Mouse (Mus musculus) limb, embryonic 15.5 days (tissue): ENCODE data around the gene Mmp9. TPM values are rescaled to one million over a fixed set of nuclear protein-coding genes. Genes with fewer than 3 reads are reported as not detected.

Source experiments
- ATAC-seq: fragments of 200-750 bp; cut with Nextera tagmentation; 2 replicates; pipeline ENCODE4 v1.8.0; 2017; ENCODE audit warnings: low read depth, moderate TSS enrichment; ENCODE audit not compliant: insufficient number of reproducible peaks, low FRiP score, low TSS enrichment
- H3K27ac ChIP-seq: fragments of 300-500 bp; sonication (generic); 2 replicates; pipeline ENCODE4 v1.5.1; 2015; ENCODE audit warnings: moderate library complexity, mild to moderate bottlenecking, inconsistent platforms
- H3K27me3 ChIP-seq: fragments of 300-500 bp; sonication (generic); 2 replicates; pipeline ENCODE4 v1.6.1; 2015; ENCODE audit warnings: inconsistent platforms
- H3K36me3 ChIP-seq: fragments of 300-500 bp; sonication (generic); 2 replicates; pipeline ENCODE4 v1.6.1; 2015; ENCODE audit warnings: inconsistent platforms
- H3K4me1 ChIP-seq: fragments of 300-500 bp; sonication (generic); 2 replicates; pipeline ENCODE4 v1.6.1; 2015; ENCODE audit warnings: inconsistent platforms
- H3K4me2 ChIP-seq: fragments of 300-500 bp; sonication (generic); 2 replicates; pipeline ENCODE4 v1.6.1; 2015; ENCODE audit warnings: mild to moderate bottlenecking, inconsistent platforms
- H3K4me3 ChIP-seq: fragments of 300-500 bp; sonication (generic); 2 replicates; pipeline ENCODE4 v1.5.1; 2015; ENCODE audit warnings: mild to moderate bottlenecking, inconsistent platforms
- H3K9ac ChIP-seq: fragments of 300-500 bp; sonication (generic); 2 replicates; pipeline ENCODE4 v1.6.1; 2015; ENCODE audit warnings: inconsistent platforms
- H3K9me3 ChIP-seq: fragments of 300-500 bp; sonication (generic); 2 replicates; pipeline ENCODE4 v1.6.1; 2016; ENCODE audit warnings: inconsistent platforms
- WGBS: fragments of 180-500 bp; shearing (Covaris S2); methylation state at CpG from one replicate; pipeline ENCODE4 v1.1.7; 2015; 5-methylcytosine and 5-hydroxymethylcytosine counted together
- polyA plus RNA-seq: library from polyadenylated mRNA; unstranded; fragments of >200 nt; fragmentation: Nextera tagmentation; extraction: Ambion mirVana; gene quantifications from 2 replicates; pipeline ENCODE4 v1.2.1, GENCODE M21; 2015

Mmp9 gene
- polyA plus RNA-seq, 1 experiment from 2014 or later, result 22.2 TPM

DNA sequence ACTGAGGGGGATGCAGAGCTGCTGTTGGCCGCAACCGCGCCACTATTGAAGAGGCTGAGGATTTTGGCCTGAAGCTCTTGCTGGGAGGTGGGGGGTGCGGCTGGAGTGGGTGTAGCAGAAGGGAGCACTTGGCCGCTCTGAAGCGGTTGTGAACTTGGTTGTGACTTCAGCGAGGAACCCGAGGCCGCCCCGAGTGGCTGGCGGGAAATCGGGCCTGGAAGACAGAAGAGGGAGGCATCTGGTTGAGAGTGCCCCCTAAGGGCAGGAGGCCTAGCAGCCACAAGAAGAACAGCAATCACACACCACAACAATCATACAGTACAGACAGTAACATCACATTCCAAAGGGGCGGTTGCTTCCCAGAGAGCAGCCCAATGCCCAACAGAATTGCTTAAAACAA lies 61.4 kb downstream of the Mmp9 start:
- peaks cover 78% of the 10 kb centered on the region for H3K36me3 ChIP-seq
- H3K27ac ChIP-seq, result no peak overlapping the region
- no peaks in the 10 kb centered on the region for H3K9me3 ChIP-seq
- no peak overlapping the region for H3K4me3 ChIP-seq
- H3K9ac ChIP-seq, result no peak overlapping the region
- no peak for ATAC-seq
- peaks cover 37% of the 10 kb centered on the region for H3K27me3 ChIP-seq
- no peak overlapping the region for H3K4me2 ChIP-seq
- WGBS, result 92% methylated on average over 13 of the region's 13 CpGs
- H3K4me1 ChIP-seq, result peaks cover 19% of the 10 kb centered on the region

- Histone ChIP-seq H3K4me2 (no peak overlapping the region), H3K27me3 (peaks cover 25% of the 10 kb centered on the region), H3K9ac (no peak overlapping the region), H3K27ac (no peak overlapping the region), H3K4me1 (peaks cover 8% of the 10 kb centered on the region), H3K36me3 (peaks cover 90% of the 10 kb centered on the region), H3K9me3 (no peaks in the 10 kb centered on the region), H3K4me3 (no peak overlapping the region)
- WGBS, result 82% methylated on average over 3 of the region's 3 CpGs
- ATAC-seq, result no peak
These were observed 62.5 kb downstream of the Mmp9 start for GRCm38 (mm10) chr2:165003108-165003507.

DNA sequence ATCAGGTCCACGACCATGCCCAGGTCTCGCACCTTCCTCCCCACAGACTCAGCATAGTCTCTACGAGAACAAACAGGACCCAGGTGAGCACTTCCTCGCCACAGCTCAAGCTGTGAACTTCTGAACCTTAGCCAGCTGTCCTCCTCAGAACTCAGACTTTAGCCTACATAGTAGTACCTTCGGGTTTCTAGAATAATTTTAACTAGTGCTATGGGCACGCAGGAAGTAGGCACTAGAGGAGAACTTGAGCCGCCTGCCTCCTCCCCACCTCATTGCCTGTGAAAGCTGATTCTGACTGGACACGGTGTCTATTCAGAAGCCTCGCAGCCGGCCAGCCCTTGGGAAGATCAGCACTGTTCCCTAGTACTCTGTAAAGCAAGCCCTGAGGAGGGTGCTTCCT lies 63.7 kb downstream of the Mmp9 start:
- H3K4me3 ChIP-seq, result no peak overlapping the region
- peaks cover 14% of the 10 kb centered on the region; the same call in 1 of the 2 replicates for H3K27me3 ChIP-seq
- H3K4me2 ChIP-seq, result no peak overlapping the region
- H3K9ac ChIP-seq, result no peak overlapping the region
- peaks cover 98% of the 10 kb centered on the region for H3K36me3 ChIP-seq
- no peak for ATAC-seq
- H3K4me1 ChIP-seq, result no peaks in the 10 kb centered on the region
- H3K27ac ChIP-seq, result no peak overlapping the region
- 80% methylated on average over 10 of the region's 10 CpGs for WGBS
- H3K9me3 ChIP-seq, result no peaks in the 10 kb centered on the region

Other genes starting within 250 kb of the Mmp9 start
- not detected in 2 replicates for gene Spint4, start 242.3 kb upstream of the Mmp9 start, polyA plus RNA-seq
- gene Spint5, start 225.5 kb upstream of the Mmp9 start, polyA plus RNA-seq, result not detected in 2 replicates
- gene Wfdc3, start 194.8 kb upstream of the Mmp9 start, polyA plus RNA-seq, result 0.41 and 0.50 TPM in 2 replicates
- 61.0 and 63.9 TPM in 2 replicates for gene Dnttip1, start 194.8 kb upstream of the Mmp9 start, polyA plus RNA-seq
- gene Ube2c, start 170.9 kb upstream of the Mmp9 start, polyA plus RNA-seq, result 293 and 311 TPM in 2 replicates
- 350 and 1,119 TPM in 2 replicates for gene Tnnc2, start 160.8 kb upstream of the Mmp9 start, polyA plus RNA-seq
- gene Snx21, start 155.0 kb upstream of the Mmp9 start, polyA plus RNA-seq, result 33.8 and 40.5 TPM in 2 replicates
- gene Acot8, start 135.9 kb upstream of the Mmp9 start, polyA plus RNA-seq, result 16.8 and 20.7 TPM in 2 replicates
- gene Zswim3, start 135.7 kb upstream of the Mmp9 start, polyA plus RNA-seq, result 7.5 and 7.9 TPM in 2 replicates
- 19.4 and 20.1 TPM in 2 replicates for gene Zswim1, start 118.1 kb upstream of the Mmp9 start, polyA plus RNA-seq
- not detected in 2 replicates for gene Spata25, start 112.2 kb upstream of the Mmp9 start, polyA plus RNA-seq
- 178 and 187 TPM in 2 replicates for gene Ctsa, start 107.9 kb upstream of the Mmp9 start, polyA plus RNA-seq
- gene Neurl2, start 107.3 kb upstream of the Mmp9 start, polyA plus RNA-seq, result 5.8 and 9.3 TPM in 2 replicates
- 57.1 and 61.8 TPM in 2 replicates for gene Pltp, start 83.1 kb upstream of the Mmp9 start, polyA plus RNA-seq
- gene Pcif1, start 61.5 kb upstream of the Mmp9 start, polyA plus RNA-seq, result 62.9 and 67.5 TPM in 2 replicates
- 13.2 and 13.9 TPM in 2 replicates for gene Zfp335, start 29.0 kb upstream of the Mmp9 start, polyA plus RNA-seq
- gene Slc12a5, start 20.0 kb downstream of the Mmp9 start, polyA plus RNA-seq, result 0.51 and 0.97 TPM in 2 replicates
- gene Ncoa5, start 94.1 kb downstream of the Mmp9 start, polyA plus RNA-seq, result 51.9 and 62.9 TPM in 2 replicates
- gene Cd40, start 114.8 kb downstream of the Mmp9 start, polyA plus RNA-seq, result 7.0 and 7.5 TPM in 2 replicates
- gene 1700025C18Rik, start 150.0 kb downstream of the Mmp9 start, polyA plus RNA-seq, result not detected in 2 replicates